Mouse (Mus musculus): ENCODE data around the gene Ptrh1. TPM values are rescaled to one million over a fixed set of nuclear protein-coding genes. Genes with fewer than 3 reads are reported as not detected.
A peak's percentile ranks its signal among the peaks of the same experiment; 100 is the strongest.

The Ptrh1 gene
- total RNA-seq, 2 experiments from 2014 or later: 1.7 to 3.3 TPM

DNA sequence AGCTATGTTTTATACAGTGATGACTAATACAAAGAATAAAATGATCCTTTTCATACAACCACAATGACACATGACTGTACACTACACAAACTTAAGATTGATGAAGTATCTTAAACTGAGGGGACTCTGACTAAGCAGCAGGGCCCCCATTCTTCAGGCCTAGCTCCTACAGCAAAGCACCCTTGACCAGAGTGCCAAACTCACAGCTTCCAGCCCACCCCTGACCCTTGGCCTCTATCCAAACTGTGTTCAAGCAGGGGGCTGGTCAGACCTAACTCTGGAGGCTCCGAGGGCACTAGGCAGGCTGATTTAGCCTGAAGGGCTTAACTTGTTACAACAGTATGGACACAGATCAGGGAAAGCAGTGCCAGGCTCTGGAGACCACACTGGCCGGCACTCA is 13.0 kb downstream of the Ptrh1 start:
- DNase-seq: no peak
- intact Hi-C loops (cut with DNase I): no loop called here

DNA sequence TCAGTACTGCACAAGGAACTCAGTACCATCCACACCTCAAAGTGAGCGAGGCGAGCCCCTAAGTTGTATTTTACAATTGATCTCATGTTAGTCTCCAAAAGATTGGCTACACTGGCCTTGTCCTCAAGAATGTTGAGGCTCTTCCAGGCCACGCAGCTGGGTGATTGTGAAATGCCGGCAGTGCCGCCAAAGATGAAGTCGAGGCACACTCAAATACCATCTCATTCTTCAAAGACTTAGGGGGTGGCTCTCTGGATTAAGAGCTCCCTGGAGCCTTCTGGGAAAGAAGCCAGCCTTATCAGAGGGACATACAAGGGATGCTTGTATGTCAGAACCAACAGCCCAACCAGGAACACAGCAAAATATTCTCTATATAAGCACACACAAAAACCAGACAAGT is 15.7 kb downstream of the Ptrh1 start:
- intact Hi-C loops (cut with DNase I): loop anchor here (5.0 kb wide), 1 partner anchor 131 kb away; no protein-coding TSS in a partner anchor
- peak; percentile 67 to 68 for DNase-seq

DNA sequence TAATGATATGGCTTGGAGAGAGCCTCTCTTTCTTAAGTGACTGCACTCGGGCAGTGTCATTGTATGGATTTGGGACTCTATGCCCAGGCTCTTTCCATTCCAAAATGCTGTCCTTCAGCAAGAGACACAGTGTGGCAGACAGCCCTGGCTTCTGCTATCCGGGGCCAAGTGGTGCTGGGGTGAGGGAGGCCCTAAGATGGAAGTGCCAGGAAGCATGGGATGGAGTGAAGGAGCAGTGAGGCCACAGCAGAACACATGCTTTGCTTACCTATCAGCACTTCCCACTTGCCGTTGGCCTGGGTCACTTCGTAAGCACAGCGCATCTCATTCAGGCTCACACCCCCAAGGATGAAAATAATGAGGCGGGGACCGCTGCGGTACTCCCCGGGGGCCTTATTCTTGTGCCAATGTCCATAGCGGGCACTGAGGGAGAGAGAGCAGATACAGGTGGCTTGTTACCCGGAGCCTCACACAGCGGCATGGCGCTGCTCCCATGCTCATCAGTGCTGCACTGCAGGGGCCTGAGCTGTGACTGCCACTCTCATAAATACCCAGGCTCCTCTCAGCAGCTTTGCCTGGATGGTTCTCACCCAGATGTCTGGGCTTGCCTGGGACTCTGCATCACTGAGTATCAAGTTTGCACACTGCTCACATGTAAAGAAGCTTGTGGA is 20.3 kb downstream of the Ptrh1 start:
- no peak for DNase-seq
- intact Hi-C loops (cut with DNase I): no loop called here

DNA sequence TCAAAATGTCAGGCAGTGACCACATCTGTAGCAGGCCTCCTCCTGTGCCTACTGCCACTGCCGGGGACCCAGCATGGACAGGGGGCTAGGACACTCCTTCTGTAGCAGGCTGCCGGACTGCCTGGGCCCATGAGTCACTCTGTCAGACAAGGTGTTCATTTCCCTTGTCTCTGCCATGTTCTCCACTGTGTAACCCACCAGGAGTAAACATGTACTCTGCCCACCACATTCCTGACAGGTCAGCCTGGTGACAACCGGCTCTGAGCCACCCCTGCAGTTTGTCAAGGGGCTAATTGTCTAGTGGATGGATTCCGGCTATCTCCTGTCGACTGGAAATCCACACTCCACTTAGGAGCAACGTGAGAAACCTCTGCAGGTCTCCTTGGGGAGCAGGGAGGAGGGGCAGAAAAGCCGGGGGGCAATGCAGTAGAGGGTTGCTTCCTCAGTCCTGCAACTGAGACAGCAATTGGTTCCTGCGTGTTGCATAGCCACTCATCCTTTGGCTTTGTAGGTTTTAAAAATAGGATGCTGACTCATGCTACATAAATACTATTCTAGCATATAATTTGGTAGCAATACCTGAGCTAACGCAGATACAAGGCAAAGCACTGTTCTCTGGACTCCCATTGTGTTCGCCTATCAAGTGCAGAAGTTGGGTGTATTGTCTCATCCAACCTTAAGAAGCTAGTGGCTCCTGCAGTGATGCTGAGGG is 22.8 kb downstream of the Ptrh1 start:
- intact Hi-C loops (cut with DNase I): no loop called here
- no peak for DNase-seq

DNA sequence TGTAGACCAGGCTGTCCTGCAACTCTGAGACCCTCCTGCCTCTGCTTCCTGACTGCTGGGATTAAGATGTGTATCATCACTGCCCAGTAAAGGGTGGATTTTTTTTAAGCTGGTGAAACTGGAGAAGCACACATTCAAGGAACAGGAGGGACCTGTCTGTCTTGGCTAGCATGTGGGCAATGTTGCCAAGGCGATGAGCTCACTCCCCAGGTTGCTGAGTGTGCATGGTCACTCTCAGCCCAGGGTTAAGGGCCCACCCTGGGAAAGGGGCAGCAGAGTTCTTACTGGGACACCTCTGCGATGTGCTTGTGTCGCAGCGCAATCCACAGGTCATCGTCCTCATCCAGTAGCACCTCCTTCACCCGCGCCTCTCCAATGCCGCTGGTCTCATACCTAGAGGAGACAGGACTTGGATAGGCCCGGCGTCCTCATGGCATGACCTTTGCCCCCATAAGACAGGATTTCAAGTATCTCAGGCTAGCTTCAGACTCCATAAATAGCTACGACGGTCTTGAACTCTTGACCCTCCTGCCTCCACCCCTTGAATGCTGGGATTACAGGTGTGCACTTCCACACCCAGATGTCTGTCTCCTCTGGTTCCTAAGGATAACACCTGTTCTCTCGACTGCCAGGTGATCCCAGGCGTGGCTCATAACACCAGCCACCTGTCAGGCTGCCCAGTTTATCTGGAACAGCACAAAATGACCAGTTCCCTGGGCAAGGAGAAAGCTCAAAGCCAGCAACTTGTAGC is 33.4 kb downstream of the Ptrh1 start:
- intact Hi-C loops (cut with DNase I): no loop called here
- DNase-seq: no peak

DNA sequence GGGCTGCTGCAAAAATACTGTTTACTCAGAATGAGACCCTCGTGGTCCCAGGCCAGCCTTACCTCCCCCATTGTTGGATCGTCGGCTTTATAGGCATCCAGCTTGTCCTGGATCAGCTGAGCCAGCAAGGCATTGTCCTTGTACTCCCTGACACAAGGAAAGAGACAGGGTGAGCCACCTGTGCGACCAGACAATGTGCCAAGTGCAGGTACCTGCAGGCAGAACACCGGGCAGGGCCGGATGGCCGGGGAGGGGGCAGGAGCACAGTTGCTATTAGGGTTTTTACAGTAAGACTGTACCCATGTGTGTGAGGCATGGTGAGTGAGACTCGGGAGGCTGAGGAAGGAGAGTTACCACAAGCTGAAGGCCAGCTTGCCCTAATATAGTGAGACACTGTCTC is 36.4 kb downstream of the Ptrh1 start:
- intact Hi-C loops (cut with DNase I): no loop called here
- DNase-seq: no peak

DNA sequence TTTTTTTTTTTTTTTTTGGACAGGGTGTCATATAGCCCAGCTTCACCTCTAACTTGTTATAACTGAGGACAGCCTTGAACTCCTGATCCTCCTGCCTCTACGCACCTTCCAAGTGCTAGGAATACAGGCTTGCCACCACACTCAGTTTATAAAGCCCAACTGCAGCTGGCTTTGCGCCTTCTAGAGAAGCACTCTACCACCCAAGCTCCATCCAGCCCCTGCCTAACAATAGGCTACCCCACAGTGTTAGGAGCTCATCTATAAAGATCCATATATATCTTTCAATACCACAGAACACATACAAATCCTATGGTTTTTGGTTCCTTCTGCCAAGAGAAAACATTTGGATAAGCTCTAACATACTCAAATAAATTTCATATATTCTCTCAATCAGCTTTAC is 40.9 kb downstream of the Ptrh1 start:
- DNase-seq: no peak
- intact Hi-C loops (cut with DNase I): no loop called here

DNA sequence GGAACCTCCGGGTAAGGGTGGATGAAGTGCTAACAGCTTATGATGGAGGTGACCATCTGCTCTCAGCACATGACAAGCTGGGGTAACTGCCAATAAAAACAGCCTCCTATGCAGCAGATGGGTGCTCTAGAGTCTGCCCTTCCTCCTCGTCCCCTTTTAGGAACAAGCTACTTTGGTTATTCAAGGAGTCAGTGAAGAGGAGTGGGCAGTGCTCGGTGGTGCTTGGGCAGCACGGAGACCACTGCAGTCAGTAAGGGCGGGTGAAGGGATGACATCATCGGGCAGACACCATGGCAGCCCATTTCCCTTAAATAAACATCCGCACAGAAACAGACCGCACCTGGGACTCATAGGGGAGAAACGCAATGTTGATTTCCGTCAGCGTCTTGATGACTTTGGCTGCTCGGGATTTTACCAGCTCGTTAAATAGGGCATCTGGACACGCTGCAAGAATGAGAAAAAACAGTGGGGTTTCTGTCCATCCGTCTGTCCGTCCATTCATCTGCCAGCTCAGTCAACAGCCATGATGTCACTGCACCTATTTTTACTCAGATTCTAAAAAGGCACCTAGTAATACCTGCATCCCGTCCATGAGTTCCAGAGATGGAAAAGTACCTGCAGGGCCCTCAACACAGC is 41.5 kb downstream of the Ptrh1 start:
- intact Hi-C loops (cut with DNase I): no loop called here
- DNase-seq: peak in 1 of 2 experiments; percentile 37

DNA sequence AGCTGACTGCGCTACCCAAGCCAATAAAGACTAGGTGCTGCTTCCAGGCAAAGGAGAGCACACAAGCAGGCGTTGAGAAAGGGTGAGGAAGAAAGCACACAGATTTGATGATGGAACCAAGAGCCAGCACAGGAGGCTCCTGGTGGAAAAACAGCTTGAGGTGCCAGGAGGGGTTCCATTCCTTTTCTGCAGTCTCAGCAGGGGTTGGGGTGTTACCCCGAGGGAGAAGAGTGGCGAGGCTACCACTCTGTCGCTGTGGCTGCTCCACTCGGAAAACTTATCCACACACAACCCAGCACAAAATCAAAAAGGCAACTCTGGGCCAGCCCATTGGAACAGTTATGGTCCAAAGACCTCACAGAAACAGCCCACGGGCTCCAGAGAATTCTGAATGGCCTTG is 42.0 kb downstream of the Ptrh1 start:
- no peak for DNase-seq
- intact Hi-C loops (cut with DNase I): no loop called here

DNA sequence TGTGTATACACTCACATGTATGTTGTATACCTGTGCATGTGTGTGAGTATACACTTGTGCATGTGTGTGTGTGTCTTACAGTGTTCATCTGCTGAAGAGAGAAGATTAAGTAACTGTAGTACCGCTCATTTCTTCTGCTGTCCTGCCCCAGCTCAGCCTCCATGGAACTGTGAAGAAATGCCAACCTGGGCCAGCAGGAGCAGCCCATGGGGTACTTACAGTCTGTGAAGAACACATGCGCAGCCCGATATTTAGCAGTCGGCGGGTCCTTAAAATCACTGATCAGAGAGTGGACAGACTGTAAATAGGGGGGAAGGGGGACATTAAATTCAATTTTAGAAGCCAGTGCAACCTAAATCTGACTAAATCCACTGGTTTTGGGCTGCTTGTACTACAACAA is 42.6 kb downstream of the Ptrh1 start:
- DNase-seq: no peak
- intact Hi-C loops (cut with DNase I): no loop called here

DNA sequence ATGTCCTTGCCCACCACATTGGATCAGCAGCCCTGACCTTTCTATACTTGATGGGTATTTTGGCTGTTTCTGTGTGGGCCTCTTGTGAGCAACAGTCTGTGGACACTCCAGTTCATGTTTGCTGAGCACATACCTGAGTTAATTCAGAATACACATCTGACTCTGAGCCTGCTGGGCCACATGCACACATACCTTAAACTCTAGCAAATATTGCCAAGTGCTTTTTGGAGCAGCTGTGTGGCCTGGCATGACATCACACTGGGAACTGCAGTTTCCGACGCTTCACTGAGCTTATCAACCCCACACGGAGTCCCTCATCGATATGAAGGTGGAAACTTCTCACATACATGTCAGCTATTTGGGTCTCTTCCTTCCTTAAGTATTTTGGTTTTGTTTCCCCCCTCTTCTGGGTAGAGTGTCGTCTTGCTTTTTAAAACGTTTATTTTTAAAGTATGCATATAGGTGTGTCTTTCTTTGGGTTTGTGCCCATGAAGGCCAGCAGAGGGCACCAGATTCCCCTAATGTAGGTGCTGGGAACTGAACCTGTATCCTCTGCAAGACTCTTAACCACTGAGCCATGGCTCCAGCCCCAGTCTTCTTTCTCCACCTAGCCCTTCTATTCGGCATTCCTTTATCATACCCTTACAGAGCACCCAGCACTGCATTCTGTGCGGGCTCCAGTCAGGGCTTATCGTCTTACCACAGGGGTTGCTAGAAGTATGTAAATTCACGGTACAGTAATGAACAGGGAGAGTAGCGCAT is 45.6 kb downstream of the Ptrh1 start:
- intact Hi-C loops (cut with DNase I): no loop called here
- DNase-seq: peak; percentile 41 to 51

DNA sequence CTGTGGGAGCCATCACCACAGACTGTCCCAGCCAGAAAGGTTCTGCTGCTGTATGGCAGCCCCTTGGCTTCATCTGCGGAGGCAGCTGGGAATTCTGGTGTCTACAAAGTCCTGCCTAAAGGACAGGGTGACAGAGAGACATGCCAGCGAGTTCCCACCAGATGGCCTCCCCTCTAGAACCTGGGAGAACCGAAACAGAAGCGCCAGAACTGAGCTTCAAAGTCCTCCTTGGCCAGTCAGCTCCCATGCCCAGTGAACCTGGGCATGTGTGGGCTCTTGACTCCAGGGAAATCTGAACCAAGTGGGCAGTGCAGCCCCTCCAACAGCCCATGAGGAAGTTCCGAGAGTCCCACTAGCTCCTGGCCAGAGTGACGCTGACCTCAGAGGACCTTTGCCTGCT is 47.1 kb downstream of the Ptrh1 start:
- DNase-seq: no peak
- intact Hi-C loops (cut with DNase I): loop anchor here (1.0 kb wide), 1 partner anchor 32 kb away; no protein-coding TSS in a partner anchor

DNA sequence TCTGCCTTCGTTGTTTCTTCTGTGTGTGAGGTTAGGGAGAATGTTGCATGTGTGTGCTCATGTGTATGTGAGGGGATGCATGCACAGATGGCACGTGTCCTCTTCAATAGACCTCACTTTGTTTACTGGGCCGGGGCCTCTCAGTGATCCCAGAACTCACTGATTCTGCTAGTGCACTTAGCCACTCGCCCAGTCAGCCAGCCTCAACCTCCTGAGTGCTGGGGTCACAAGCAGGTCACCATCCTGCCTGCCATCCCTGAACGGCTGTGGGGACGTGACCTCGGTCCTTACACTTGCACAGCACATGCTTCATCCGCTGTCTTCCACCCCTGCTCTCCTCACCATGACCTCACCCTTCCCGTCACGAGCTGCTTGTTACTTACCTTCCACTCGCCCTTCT is 47.6 kb downstream of the Ptrh1 start:
- intact Hi-C loops (cut with DNase I): no loop called here
- DNase-seq: no peak

DNA sequence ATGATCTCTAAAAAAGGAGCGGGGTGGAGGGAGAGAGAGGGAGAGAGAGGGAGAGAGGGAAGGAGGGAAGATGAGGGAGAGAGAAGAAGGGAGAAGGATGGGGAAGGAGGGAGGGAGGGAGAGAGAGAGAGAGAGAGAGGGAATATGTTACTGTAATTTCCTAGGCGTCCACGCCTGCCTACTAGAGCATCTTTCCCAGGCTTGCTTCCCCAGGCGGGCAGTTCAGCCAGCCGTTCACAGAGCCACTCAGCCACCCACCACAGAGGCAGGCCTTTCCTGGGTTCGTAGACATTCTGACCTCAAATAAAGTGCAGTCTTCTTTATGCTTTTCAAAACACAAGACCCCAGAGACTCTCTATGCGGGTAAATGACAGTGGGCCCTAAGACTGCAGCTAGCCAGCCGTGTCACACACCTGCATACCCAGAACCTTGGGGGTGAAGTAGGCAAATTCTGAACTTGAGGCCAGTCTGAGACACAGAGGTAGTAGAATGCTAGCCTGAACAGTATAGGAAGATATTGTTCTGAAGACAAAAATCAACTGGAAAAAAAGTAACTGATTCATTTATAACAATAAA is 48.1 kb downstream of the Ptrh1 start:
- no peak for DNase-seq
- intact Hi-C loops (cut with DNase I): no loop called here

DNA sequence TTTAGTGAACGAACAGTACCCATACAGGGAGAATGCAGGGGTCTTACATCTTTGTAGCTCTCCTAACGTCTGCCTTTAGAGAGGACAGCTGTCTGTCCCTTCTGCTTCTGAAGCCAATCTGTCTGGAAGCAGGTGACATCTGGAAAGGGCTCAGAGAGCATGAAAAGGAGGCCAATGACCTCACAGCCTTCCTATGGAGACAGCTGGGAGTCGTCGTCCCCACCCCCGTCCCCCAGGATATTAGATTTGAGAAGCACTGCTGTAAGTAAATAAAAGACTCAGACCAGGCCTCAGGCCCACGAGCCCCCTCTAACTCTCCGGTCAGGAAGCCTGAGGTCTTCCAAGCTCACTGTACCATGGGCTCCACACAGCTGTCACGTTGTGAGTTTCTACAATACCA is 48.6 kb downstream of the Ptrh1 start:
- intact Hi-C loops (cut with DNase I): no loop called here
- no peak for DNase-seq

DNA sequence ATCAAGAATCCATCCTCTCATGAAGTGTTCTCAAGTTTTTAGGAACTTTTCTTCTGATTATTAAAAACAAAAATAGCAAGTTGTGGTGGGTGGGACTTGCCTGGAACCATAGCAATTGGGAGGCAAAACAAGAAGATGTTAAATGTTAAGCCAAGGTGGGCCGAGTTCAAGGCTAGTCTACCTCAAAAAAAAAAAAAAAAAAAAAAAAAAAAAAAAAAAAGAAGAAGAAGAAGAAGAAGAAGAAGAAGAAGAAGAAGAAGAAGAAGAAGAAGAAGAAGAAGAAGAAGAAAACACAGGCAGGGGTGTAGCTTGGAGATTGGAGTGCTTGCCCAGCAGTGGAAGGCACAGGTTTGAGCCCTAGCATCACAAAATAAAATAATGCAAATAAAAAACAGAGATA is 49.2 kb downstream of the Ptrh1 start:
- no peak for DNase-seq
- intact Hi-C loops (cut with DNase I): no loop called here

DNA sequence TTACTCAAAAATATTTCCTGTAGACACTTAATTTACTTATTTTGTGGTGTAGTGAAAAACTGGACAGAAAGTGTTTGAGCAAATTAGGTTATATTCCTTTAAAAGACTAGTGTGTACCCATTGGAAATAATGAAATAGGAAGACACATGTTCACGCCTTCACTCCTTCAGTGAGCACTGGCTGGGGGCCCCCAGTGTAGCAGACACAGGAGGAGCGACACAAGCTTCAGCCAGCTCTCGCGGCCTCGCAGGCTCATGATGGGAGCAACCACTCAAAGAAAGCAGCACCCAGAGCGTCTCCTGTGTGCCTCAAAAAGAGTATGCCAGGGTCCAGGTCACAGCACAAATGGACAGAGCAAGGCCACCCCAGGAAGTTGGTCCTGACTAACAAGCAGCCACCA is 50.2 kb downstream of the Ptrh1 start:
- no peak for DNase-seq
- intact Hi-C loops (cut with DNase I): no loop called here

Data from heart, postnatal 10 days (tissue).